Mouse (Mus musculus): ENCODE data around the gene Tmem150b.
A peak's percentile ranks its signal among the peaks of the same experiment; 100 is the strongest.

Gene Tmem150b

GRCm38 (mm10) chr7:4663179-4663578 lies 61.9 kb downstream of the Tmem150b start:
- DNase-seq (ENCODE audit: low read depth): no peak

GRCm38 (mm10) chr7:4659911-4660443 lies 65.1 kb downstream of the Tmem150b start:
- peak; percentile 55 for DNase-seq (ENCODE audit: low read depth)

- DNase-seq (ENCODE audit: low read depth): peak; percentile 99
Observed at GRCm38 (mm10) chr7:4658912-4659551, 66.0 kb downstream of the Tmem150b start, which contains the start of gene Ppp6r1. Gene Ppp6r1, minus strand, starts transcription at chr7:4659019.

- DNase-seq (ENCODE audit: low read depth): no peak
Observed at GRCm38 (mm10) chr7:4658128-4658907, 66.7 kb downstream of the Tmem150b start.

- no peak for DNase-seq (ENCODE audit: low read depth)
Observed at GRCm38 (mm10) chr7:4657521-4658127, 67.4 kb downstream of the Tmem150b start.

Measured in NIH3T3 (cell line).